Mouse (Mus musculus) frontal cortex, postnatal 25 days (tissue): ENCODE results near the gene Trmt112.
"Not testable (repeated sequence)": the region's sequence is repeated elsewhere in the genome, so short reads cannot be mapped to it uniquely, and the experiment has no call there.

Experiments used
- DNase-seq, 2 experiments: peaks; one replicate each; pipeline ENCODE4 v3.0.0; 2022; ENCODE audit warnings: low spot score in 2 of 2

The Trmt112 gene

DNA sequence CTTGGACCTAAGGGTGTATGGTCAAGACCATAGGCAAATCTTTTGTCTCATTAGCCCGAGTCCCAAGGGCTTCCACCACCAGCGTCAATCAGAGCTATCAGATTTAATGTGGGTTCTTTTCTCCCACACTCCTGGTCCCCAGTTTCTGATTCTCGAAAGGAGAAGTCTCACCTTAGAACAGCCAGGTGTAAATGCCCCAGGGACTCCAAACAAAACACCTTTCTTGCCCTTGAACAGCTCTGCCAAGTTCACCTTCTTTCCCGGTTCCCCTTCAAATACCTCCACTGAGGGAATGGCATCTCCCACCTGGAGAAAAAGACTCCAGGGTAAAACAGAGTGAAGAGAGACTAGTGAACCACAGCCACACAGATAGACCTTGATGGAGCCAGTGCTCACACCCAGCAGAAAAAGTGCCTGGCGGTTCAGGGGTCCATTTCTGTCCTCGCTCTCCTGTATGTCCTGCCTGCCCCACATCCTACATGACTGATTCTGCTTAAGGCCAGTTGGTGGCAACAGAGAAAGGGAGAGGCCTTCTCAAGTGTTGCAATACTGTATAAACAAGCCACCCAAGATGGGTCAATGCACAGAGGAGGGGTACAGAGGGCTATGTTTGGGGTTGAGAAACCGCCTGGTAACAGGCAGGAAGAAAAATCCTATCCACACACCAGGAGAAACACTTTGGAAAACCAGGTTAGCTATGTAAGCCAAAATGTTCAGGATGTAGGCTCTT is 1.5 kb upstream of the Trmt112 start:
- DNase-seq: no peak

DNA sequence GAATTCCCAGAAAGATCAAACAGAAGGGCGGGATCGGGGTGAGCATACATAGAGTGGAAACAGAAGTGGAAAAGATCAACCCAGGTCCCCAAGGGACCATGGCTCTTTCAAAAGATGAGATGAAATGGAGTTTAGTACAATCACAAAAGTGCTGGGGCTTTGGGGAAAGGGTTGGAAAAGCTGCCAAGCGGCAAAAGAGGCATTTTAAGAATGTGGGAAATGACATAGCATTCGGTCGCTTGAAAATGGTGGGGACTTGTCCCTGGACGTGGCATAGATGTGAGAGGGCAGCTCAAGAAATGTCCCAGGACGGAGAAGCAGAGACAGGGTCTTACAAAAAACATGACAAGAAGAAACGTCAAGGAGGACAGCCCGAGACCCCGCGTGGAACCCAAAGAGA is 477 bp upstream of the Trmt112 start:
- DNase-seq: no peak

DNA sequence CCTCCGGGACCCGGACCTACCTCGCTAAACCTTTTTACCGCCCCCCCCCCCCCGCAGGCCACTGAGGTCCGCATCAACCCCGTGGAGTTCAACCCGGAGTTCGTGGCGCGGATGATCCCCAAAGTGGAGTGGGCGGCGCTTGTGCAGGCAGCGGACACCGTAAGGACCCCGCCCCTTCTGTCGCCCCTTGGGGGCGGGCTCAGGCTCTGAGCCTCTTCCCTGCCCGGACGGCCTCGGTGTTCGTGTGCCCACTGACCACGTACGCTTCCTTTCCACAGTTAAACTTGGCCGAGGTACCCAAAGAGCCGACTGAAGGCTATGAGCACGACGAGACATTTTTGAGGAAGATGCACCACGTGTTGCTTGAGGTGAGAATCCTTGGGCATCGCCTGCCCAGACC is 808 bp downstream of the Trmt112 start:
- not testable (repeated sequence) for DNase-seq

GRCm38 (mm10) chr19:6911101-6912074 is 1.9 kb downstream of the Trmt112 start:
- no peak for DNase-seq

GRCm38 (mm10) chr19:6912205-6912970 is 2.9 kb downstream of the Trmt112 start:
- DNase-seq: no peak

DNA sequence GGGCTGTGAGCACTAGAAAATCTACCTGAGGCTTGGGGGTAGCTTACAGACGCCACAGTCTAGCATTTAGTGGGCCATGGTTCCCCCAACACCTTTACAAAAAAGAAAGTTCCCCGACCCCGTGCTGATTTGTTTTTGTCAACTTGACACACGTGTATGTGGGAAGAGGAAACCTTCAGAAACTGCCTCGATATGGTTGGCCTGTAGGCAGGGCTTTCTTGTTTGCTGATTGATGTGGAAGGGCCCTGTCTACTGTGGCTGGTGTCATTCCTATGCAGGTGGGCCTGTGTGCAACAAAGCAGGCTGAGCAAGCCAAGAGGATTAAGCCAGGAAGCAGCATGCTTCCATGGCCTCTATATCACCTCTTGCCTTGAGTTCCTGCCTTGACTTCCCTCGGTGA is 3.5 kb downstream of the Trmt112 start:
- no peak for DNase-seq

- no peak for DNase-seq
These were observed 4.5 kb downstream of the Trmt112 start for GRCm38 (mm10) chr19:6913991-6914390.

GRCm38 (mm10) chr19:6914540-6914939 is 5.0 kb downstream of the Trmt112 start:
- no peak for DNase-seq

DNA sequence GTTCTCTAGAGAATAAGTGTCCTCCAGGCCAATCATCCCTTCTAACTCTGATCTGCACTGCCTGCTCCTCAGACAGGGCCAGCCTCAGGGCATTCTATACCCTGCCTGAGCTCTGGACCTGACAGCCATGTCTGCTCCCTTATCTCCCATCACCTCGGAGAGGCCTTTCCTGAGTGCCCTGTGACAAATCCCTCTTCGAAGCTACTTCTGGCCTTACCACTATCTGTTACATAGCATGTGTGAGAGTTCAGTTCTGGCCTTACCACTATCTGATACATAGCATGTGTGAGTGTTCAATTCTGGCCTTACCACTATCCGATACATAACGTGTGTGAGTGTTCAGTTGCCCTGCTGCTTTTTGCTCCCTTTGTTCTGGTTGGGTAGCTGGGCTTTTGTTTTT is 5.8 kb downstream of the Trmt112 start:
- no peak for DNase-seq

DNA sequence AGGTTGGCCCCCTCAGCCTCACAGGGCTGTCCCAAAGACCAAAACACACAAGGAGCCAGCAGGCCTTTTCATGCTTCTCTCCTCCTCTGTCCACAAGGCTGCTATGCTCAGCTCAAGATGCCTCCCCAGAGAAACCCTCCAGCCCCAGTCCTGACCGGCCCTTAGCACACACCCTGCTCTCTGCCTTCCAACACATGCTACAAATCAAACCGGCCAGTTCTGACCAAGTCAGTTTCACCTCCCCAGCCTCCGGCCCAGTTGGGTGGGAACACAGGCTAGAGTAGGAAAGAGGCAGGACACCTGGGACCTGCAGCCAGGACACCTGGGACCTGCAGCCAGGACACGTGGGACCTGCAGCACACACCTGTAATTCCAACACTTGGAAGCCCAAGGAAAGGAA is 7.0 kb downstream of the Trmt112 start:
- DNase-seq: no peak

GRCm38 (mm10) chr19:6918321-6918720 is 8.8 kb downstream of the Trmt112 start:
- DNase-seq: no peak

GRCm38 (mm10) chr19:6919431-6919830 is 9.9 kb downstream of the Trmt112 start:
- no peak for DNase-seq

DNA sequence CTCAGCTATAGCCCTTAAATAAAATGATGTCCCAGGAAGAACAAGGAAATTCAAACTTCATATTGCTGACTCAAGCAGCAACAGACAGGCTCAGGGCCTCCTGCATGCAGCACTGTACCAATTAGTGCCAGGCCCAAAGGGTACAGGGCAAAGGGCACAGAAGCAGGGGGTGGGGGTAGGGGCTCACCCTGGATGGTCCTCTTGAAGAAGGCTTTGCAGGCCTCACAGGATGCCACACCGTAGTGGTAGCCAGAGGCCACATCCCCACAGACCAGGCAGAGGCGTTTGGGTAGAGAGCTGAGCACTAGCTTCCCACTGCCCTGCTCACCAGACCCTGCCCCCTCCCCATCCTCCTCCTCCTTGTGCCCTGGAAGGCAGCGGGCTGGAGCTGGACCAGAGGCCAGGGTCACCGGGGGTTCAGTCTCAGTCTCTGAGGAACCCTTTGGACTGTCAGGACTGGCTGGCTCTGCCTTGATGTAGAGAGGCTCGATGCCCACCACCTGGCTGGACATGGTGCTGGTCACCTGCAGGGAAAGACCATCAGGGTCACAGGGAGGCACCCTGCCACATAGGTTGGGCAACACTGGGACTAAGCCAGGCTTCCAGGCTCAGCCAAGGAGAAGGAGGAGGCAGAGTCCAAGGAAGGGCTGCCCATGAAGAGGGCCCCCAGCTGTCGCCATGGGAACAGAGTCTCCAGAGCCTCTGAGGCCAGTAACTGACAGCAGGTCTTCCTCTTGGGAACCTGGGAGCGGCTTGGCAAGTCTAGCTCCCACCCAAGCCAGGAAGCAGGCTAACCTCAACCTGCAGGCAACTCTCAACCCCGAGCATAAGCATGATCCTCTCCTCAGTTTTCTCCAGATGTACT is 10.6 kb downstream of the Trmt112 start:
- DNase-seq: no peak

GRCm38 (mm10) chr19:6920741-6921636 is 11.5 kb downstream of the Trmt112 start:
- no peak for DNase-seq

DNA sequence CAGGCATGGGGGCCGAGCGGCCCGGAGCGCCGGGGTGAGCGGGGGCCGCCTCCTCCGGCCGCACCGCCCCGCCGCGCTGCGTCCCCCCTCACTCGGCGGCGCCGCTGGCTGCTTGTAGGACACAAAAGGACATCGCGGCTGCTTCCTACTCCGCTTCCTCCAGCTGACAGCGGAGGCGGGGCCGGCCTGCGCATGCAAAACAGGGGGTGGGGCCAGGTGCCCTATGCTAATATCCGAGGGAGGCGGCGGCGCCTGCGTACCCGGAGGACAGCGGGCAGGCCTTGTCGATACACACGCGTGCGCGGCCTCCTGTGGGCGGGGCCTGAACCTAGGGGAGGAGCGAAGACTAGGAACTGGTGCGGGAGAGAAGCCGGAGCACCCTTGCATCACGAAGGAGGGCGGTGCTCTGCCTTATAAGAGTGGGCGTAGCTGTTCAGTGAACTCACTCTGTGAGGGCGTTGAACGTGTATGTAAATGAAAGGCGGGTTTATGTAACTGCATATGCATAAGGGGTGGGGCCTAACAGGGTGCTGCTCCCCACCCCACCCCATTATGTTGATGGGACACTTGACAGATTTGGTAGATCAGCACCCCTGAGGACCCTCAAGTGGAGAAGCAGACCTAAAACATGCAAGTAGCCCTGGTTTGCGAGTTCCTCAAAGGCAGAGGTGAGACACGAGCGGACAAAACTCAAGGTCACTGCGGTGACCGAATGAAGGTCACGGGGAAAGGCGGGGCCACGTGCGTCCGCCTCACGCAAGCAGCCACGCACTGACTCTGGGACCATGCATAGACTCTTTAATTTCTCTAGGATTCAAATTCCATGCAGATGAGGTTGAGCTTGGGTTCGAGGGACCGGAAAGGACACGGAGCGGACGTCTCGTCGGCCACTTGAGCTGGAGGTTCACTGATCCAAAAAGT is 12.4 kb downstream of the Trmt112 start, which contains the start of gene Esrra:
TSS of gene Esrra (minus strand) at position 167 of the 921 bp plus-strand sequence.
- DNase-seq: peak; percentile 97 to 99

GRCm38 (mm10) chr19:6922901-6923735 is 13.6 kb downstream of the Trmt112 start:
- DNase-seq: no peak

GRCm38 (mm10) chr19:6924461-6925306 is 15.2 kb downstream of the Trmt112 start:
- DNase-seq: peak; percentile 86
